9 mouse cellular contexts compared by ENCODE assay signal in genomic region chr16:18194208-18194985, GRCm38 (mm10). TPM values are rescaled to one million over a fixed set of nuclear protein-coding genes. Genes with fewer than 3 reads are reported as not detected.
DNase-seq lines count a peak whose midpoint lies in the region; ATAC-seq and TF ChIP-seq lines count a peak whose summit lies in the region.
"Had no signal": no experiment of that assay in that cellular context is flagged by ENCODE, and none has a peak within 500 bp of the region (broad histone marks: within the 10 kb centered on the region; RNA-seq: fewer than 3 reads in every experiment).

No protein-coding gene starts in this region.

- 83% methylated on average over 15 of the region's 15 CpGs for WGBS in forebrain, embryonic 10.5 days
- 83% methylated on average over 15 of the region's 15 CpGs for WGBS in forebrain, embryonic 11.5 days
- WGBS in intestine, embryonic 14.5 days, result 60% methylated on average over 15 of the region's 15 CpGs
- WGBS in midbrain, embryonic 12.5 days, result 72% methylated on average over 15 of the region's 15 CpGs

- no peak overlapping the region for H3K4me2 ChIP-seq in forebrain, embryonic 11.5 days (ENCODE audit: low read depth, low read length, severe bottlenecking)
- H3K4me2 ChIP-seq in intestine, embryonic 14.5 days (ENCODE audit: low read length), result no peak overlapping the region
- no peak overlapping the region for H3K4me2 ChIP-seq in midbrain, embryonic 12.5 days (replicated peaks)

- DNase-seq in forebrain, embryonic 10.5 days (ENCODE audit: extremely low spot score, low spot score), result no peak
- no peak for DNase-seq in forebrain, embryonic 11.5 days (ENCODE audit: low spot score)
- DNase-seq in brain, embryonic 14.5 days (ENCODE audit: low read depth), result peak; percentile 59
- no peak for DNase-seq in intestine, embryonic 14.5 days (ENCODE audit: low spot score)
- no peak for DNase-seq in cerebellum, adult 8-10 months
- no peak for DNase-seq in urinary bladder, postnatal 36 days (ENCODE audit: low spot score in 2 of 2)
- no peak for DNase-seq in right cerebral cortex, postnatal 4 days

- TF ChIP-seq POLR2A in brain, embryonic 14.5 days (IDR thresholded peaks at IDR 0.05; ENCODE audit: borderline replicate concordance, extremely low read depth, insufficient read depth, insufficient read length, poor library complexity, severe bottlenecking), result no peak

- no peaks in the 10 kb centered on the region for H3K36me3 ChIP-seq in forebrain, embryonic 10.5 days (replicated peaks)
- H3K36me3 ChIP-seq in forebrain, embryonic 11.5 days (ENCODE audit: control insufficient read depth, insufficient read depth, low read length), result no peaks in the 10 kb centered on the region
- no peaks in the 10 kb centered on the region for H3K36me3 ChIP-seq in intestine, embryonic 14.5 days (ENCODE audit: control insufficient read depth, insufficient read depth, low read length)
- H3K36me3 ChIP-seq in midbrain, embryonic 12.5 days, result no peaks in the 10 kb centered on the region

- no peaks in the 10 kb centered on the region for H3K27me3 ChIP-seq in forebrain, embryonic 10.5 days (ENCODE audit: poor library complexity, severe bottlenecking)
- no peaks in the 10 kb centered on the region for H3K27me3 ChIP-seq in forebrain, embryonic 11.5 days (ENCODE audit: control insufficient read depth, insufficient read depth, low read length)
- no peaks in the 10 kb centered on the region for H3K27me3 ChIP-seq in intestine, embryonic 14.5 days (replicated peaks; ENCODE audit: control insufficient read depth, insufficient read depth, low read length)
- peaks cover 7% of the 10 kb centered on the region; the same call in 1 of the 2 replicates for H3K27me3 ChIP-seq in midbrain, embryonic 12.5 days

- H3K4me3 ChIP-seq in forebrain, embryonic 10.5 days, result no peak overlapping the region
- no peak overlapping the region for H3K4me3 ChIP-seq in forebrain, embryonic 11.5 days (ENCODE audit: low read depth, low read length)
- H3K4me3 ChIP-seq in intestine, embryonic 14.5 days (ENCODE audit: low read depth, low read length), result no peak overlapping the region
- H3K4me3 ChIP-seq in midbrain, embryonic 12.5 days, result no peak overlapping the region

- no peak overlapping the region for H3K9ac ChIP-seq in forebrain, embryonic 11.5 days (ENCODE audit: low read length)
- no peak overlapping the region for H3K9ac ChIP-seq in intestine, embryonic 14.5 days (ENCODE audit: low read length)
- no peak overlapping the region; the same call in 1 of the 2 replicates for H3K9ac ChIP-seq in midbrain, embryonic 12.5 days (replicated peaks)

- peaks cover 21% of the 10 kb centered on the region for H3K4me1 ChIP-seq in forebrain, embryonic 10.5 days
- peaks cover 4% of the 10 kb centered on the region; the same call in 1 of the 2 replicates for H3K4me1 ChIP-seq in forebrain, embryonic 11.5 days (replicated peaks; ENCODE audit: control insufficient read depth, insufficient read depth, low read length)
- H3K4me1 ChIP-seq in intestine, embryonic 14.5 days (replicated peaks; ENCODE audit: control insufficient read depth, insufficient read depth, low read length), result peaks cover 12% of the 10 kb centered on the region
- H3K4me1 ChIP-seq in midbrain, embryonic 12.5 days, result peaks cover 28% of the 10 kb centered on the region

- no peak for ATAC-seq in forebrain, embryonic 11.5 days (replicated peaks; ENCODE audit: low FRiP score)
- ATAC-seq in intestine, embryonic 14.5 days (replicated peaks; ENCODE audit: low FRiP score, low TSS enrichment, low read depth), result peak; percentile 51; the same call in 1 of the 2 replicates
- no peak for ATAC-seq in midbrain, embryonic 12.5 days (ENCODE audit: low FRiP score, low read depth)

- TF ChIP-seq CTCF in brain, embryonic 14.5 days (IDR thresholded peaks at IDR 0.05; ENCODE audit: borderline replicate concordance, extremely low read depth, insufficient read depth, insufficient read length), result no peak

- H3K9me3 ChIP-seq in forebrain, embryonic 10.5 days, result no peaks in the 10 kb centered on the region
- no peaks in the 10 kb centered on the region for H3K9me3 ChIP-seq in forebrain, embryonic 11.5 days (ENCODE audit: control insufficient read depth, low read length)
- no peaks in the 10 kb centered on the region for H3K9me3 ChIP-seq in intestine, embryonic 14.5 days (ENCODE audit: control insufficient read depth, low read length)
- H3K9me3 ChIP-seq in midbrain, embryonic 12.5 days, result no peaks in the 10 kb centered on the region

- peak overlapping the region; percentile 65 for H3K27ac ChIP-seq in forebrain, embryonic 10.5 days
- no peak overlapping the region for H3K27ac ChIP-seq in forebrain, embryonic 11.5 days (ENCODE audit: low read depth, low read length)
- H3K27ac ChIP-seq in intestine, embryonic 14.5 days (ENCODE audit: low read depth), result no peak overlapping the region
- peak overlapping the region; percentile 35; the same call in 1 of the 2 replicates for H3K27ac ChIP-seq in midbrain, embryonic 12.5 days (replicated peaks)

RNA-seq across cellular contexts. Expression of gene Ccdc188, which starts 23.3 kb away (rescaled TPM):
- polyA plus RNA-seq in forebrain, embryonic 10.5 days (2016; fragmentation: Nextera tagmentation; extraction: Ambion mirVana), result not detected in 2 replicates
- not detected in 2 replicates for polyA plus RNA-seq in forebrain, embryonic 11.5 days (2014; fragmentation: Nextera tagmentation; extraction: Ambion mirVana)
- polyA plus RNA-seq in brain, embryonic 14.5 days (2012; rRNA removed), result not detected in 2 replicates
- not detected in 2 replicates for polyA plus RNA-seq in intestine, embryonic 14.5 days (2014; fragmentation: Nextera tagmentation; extraction: Ambion mirVana)
- polyA plus RNA-seq in midbrain, embryonic 12.5 days (2016; fragmentation: Nextera tagmentation; extraction: Ambion mirVana), result not detected in 2 replicates
- polyA plus RNA-seq: liver, embryonic 16.5 days had no signal

RNA-seq across cellular contexts. Expression of gene Zdhhc8, which starts 40.5 kb away (rescaled TPM):
- 9.7 and 10.5 TPM in 2 replicates for polyA plus RNA-seq in forebrain, embryonic 10.5 days (2016; fragmentation: Nextera tagmentation; extraction: Ambion mirVana)
- polyA plus RNA-seq in forebrain, embryonic 11.5 days (2014; fragmentation: Nextera tagmentation; extraction: Ambion mirVana), result 15.8 and 18.6 TPM in 2 replicates
- polyA plus RNA-seq in brain, embryonic 14.5 days (2012; rRNA removed), result 60.4 and 69.0 TPM in 2 replicates
- 11.5 and 15.1 TPM in 2 replicates for polyA plus RNA-seq in intestine, embryonic 14.5 days (2014; fragmentation: Nextera tagmentation; extraction: Ambion mirVana)
- polyA plus RNA-seq in midbrain, embryonic 12.5 days (2016; fragmentation: Nextera tagmentation; extraction: Ambion mirVana), result 15.0 and 16.6 TPM in 2 replicates

RNA-seq across cellular contexts. Expression of gene Trmt2a, which starts 54.1 kb away (rescaled TPM):
- 134 and 139 TPM in 2 replicates for polyA plus RNA-seq in forebrain, embryonic 10.5 days (2016; fragmentation: Nextera tagmentation; extraction: Ambion mirVana)
- polyA plus RNA-seq in forebrain, embryonic 11.5 days (2014; fragmentation: Nextera tagmentation; extraction: Ambion mirVana), result 110 TPM in 2 replicates
- 83.5 and 111 TPM in 2 replicates for polyA plus RNA-seq in brain, embryonic 14.5 days (2012; rRNA removed)
- polyA plus RNA-seq in intestine, embryonic 14.5 days (2014; fragmentation: Nextera tagmentation; extraction: Ambion mirVana), result 110 and 117 TPM in 2 replicates
- polyA plus RNA-seq in midbrain, embryonic 12.5 days (2016; fragmentation: Nextera tagmentation; extraction: Ambion mirVana), result 112 and 120 TPM in 2 replicates

RNA-seq across cellular contexts. Expression of gene Ranbp1, which starts 54.1 kb away (rescaled TPM):
- polyA plus RNA-seq in forebrain, embryonic 10.5 days (2016; fragmentation: Nextera tagmentation; extraction: Ambion mirVana), result 1,297 and 1,372 TPM in 2 replicates
- polyA plus RNA-seq in forebrain, embryonic 11.5 days (2014; fragmentation: Nextera tagmentation; extraction: Ambion mirVana), result 1,172 and 1,252 TPM in 2 replicates
- polyA plus RNA-seq in brain, embryonic 14.5 days (2012; rRNA removed), result 177 and 190 TPM in 2 replicates
- 725 and 734 TPM in 2 replicates for polyA plus RNA-seq in intestine, embryonic 14.5 days (2014; fragmentation: Nextera tagmentation; extraction: Ambion mirVana)
- polyA plus RNA-seq in midbrain, embryonic 12.5 days (2016; fragmentation: Nextera tagmentation; extraction: Ambion mirVana), result 869 and 888 TPM in 2 replicates

Comparison
In these comparisons a context has a peak if more than half of its experiments do, and no peak if none do; other contexts are left out.
1. H3K27ac ChIP-seq: peak in forebrain, embryonic 10.5 days (single experiment) and midbrain, embryonic 12.5 days (single experiment); none in forebrain, embryonic 11.5 days (single experiment) and intestine, embryonic 14.5 days (single experiment).